Mouse (Mus musculus) bone marrow, adult 2 months (tissue): Measurements from ENCODE around the gene Slc35e1. TPM values are rescaled to one million over a fixed set of nuclear protein-coding genes. Genes with fewer than 3 reads are reported as not detected.

ENCODE experiments used
- H3K27ac ChIP-seq: fragments of 200-500 bp; 2 replicates; pipeline ENCODE4 v1.5.1; 2012; ENCODE audit warnings: low read depth, mild to moderate bottlenecking, control low read depth, inconsistent platforms, low read length; ENCODE audit not compliant: control insufficient read depth, poor library complexity, insufficient read depth
- H3K4me1 ChIP-seq: fragments of 200-500 bp; 2 replicates; pipeline ENCODE4 v1.6.1; 2011; ENCODE audit warnings: low read length; ENCODE audit not compliant: control insufficient read depth, insufficient read depth
- H3K4me3 ChIP-seq: fragments of 200-500 bp; replicated peaks from 2 replicates; pipeline ENCODE3; 2011; ENCODE audit warnings: mild to moderate bottlenecking, low read depth, low read length, control low read depth; ENCODE audit not compliant: control insufficient read depth
- CTCF ChIP-seq: fragments of 200-500 bp; IDR thresholded peaks from 2 replicates; pipeline ENCODE4 v1.5.1; 2011; ENCODE audit warnings: low read length, control low read depth; ENCODE audit not compliant: control insufficient read depth, insufficient read depth
- POLR2A ChIP-seq: fragments of 200-500 bp; IDR thresholded peaks from 2 replicates; pipeline ENCODE4 v1.6.1; 2011; ENCODE audit warnings: low read depth, mild to moderate bottlenecking, control low read depth, low read length, borderline replicate concordance; ENCODE audit not compliant: control insufficient read depth
- WGBS: fragments of 180-500 bp; shearing (Covaris S2); methylation state at CpG from one replicate; pipeline ENCODE4 v1.1.7; 2018; 5-methylcytosine and 5-hydroxymethylcytosine counted together
- polyA plus RNA-seq: library from polyadenylated mRNA; stranded (reverse); fragments of >200 nt; gene quantifications from 2 replicates; pipeline ENCODE4 v1.2.4, GENCODE M21; 2011; ENCODE audit warnings: low replicate concordance; ENCODE audit not compliant: missing spikeins, insufficient read depth, insufficient read length

Slc35e1 gene
- polyA plus RNA-seq, result 10.3 and 23.6 TPM in 2 replicates

DNA sequence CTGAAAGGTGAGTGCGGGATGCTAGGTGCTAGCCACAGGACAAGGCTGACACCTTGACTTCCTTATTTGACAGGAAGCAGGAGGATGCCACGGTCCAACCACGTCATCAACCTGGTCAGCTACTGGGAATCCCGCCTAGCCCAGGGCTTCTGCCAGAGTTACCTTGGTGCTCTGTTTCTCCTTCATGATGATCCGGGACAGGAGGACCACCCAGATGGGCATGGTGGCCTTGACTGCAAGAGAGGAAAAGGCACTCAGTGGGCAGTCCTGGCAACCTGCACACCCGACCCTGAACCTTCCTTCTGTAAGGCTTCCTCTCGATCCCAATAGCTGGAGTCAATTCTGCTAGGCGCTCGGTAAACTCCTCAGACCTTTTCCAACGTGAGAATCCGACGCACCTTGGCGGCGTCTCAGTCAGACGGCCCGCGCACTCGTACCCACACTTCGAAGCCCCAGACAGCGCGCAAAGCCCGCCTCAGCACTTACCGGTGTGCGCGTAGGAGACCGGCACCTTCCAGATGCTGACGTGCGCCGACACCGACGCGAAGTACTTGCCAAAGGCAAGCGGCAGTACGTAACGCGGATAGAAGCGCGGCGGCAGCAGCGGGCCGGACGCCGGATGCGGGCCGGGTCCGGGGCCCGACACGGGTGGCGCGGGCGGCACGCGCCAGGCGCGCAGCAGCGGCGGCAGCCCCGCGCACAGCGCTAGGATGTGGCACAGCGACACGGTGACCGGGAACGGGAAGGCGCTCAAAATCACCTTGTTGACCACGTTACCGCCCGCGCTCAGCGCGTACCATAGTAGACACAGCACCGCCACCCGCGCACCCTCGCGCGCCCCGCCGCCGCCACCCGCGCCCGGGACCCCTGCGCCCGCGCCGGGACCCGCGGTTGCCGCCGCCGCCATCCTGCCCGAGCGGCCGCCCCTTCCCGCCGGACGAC is at the start of gene Slc35e1:
Gene Slc35e1, minus strand, starts transcription at position 935 of the 942 bp plus-strand sequence.
- peak; percentile 37; the same call in 1 of the 2 replicates for TF ChIP-seq POLR2A
- TF ChIP-seq CTCF, result no peak
- peak within 1 kb of the TSS; percentile 96 for H3K27ac ChIP-seq
- peaks cover 13% of the 10 kb centered on the region; the same call in 1 of the 2 replicates for H3K4me1 ChIP-seq
- peak within 1 kb of the TSS; percentile 88 for H3K4me3 ChIP-seq
- WGBS, result 1% methylated on average over 97 of the region's 98 CpGs

DNA sequence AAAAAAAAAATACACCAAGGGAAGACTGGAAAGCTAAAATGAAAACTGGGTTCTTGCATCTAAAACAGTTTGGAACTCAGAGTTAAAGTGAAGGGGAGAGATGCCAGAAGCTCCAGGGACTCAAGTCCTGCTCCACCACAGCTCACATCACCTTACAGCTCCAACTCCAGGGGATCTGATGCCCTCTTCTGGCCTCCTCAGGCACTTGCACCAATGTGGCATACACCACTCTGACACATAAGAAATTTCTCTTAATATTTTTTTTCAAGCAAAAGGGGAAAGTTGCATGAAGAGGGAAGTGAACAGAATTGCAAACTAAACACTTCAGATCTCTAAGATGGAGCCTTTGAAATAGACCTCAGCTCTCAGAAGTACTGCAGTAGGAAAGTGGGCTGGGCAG is 46.8 kb upstream of the Slc35e1 start:
- Histone ChIP-seq H3K4me1 (no peaks in the 10 kb centered on the region), H3K27ac (no peak overlapping the region), H3K4me3 (no peak overlapping the region)
- TF ChIP-seq CTCF, result peak; percentile 55; the same call in 1 of the 2 replicates
- no peak for TF ChIP-seq POLR2A

DNA sequence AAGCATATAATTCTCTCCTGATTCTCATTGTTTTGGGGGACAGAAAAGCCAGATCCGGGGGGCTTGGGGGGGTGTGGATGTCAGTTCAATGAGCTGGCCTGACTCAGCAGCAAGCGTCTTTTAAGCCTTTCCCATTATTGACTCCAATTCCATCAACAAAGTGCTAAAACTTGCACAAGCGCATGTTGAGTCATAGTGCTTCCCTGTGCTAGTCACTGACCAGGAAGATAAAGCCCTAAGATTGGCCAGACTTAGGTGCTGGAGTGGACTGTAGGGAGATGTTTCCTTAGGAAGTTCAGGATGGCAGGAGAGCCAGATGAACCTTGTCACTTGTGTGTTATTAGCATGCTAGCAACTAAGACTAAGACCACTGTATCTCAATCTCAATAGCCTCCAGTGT is 42.5 kb upstream of the Slc35e1 start:
- no peak overlapping the region for H3K4me3 ChIP-seq
- TF ChIP-seq POLR2A (no peak), CTCF (no peak)
- no peak overlapping the region for H3K27ac ChIP-seq
- 81% methylated on average over 3 of the region's 3 CpGs for WGBS
- no peaks in the 10 kb centered on the region; the same call in 1 of the 2 replicates for H3K4me1 ChIP-seq

- no peak overlapping the region for H3K27ac ChIP-seq
- no peak overlapping the region for H3K4me3 ChIP-seq
- TF ChIP-seq POLR2A (no peak), CTCF (no peak)
- 80% methylated on average over 1 of the region's 1 CpGs for WGBS
- H3K4me1 ChIP-seq, result no peaks in the 10 kb centered on the region; the same call in 1 of the 2 replicates
These were observed 39.7 kb upstream of the Slc35e1 start for GRCm38 (mm10) chr8:72532103-72532502.

- TF ChIP-seq POLR2A (no peak), CTCF (no peak)
- Histone ChIP-seq H3K27ac (no peak overlapping the region), H3K4me1 (no peaks in the 10 kb centered on the region), H3K4me3 (no peak overlapping the region)
These were observed 29.5 kb upstream of the Slc35e1 start for GRCm38 (mm10) chr8:72521888-72522287.

GRCm38 (mm10) chr8:72517421-72517988 is 25.1 kb upstream of the Slc35e1 start:
- Histone ChIP-seq H3K27ac (no peak overlapping the region), H3K4me3 (no peak overlapping the region), H3K4me1 (no peaks in the 10 kb centered on the region)
- WGBS, result 86% methylated on average over 7 of the region's 7 CpGs
- TF ChIP-seq CTCF (no peak), POLR2A (no peak)

GRCm38 (mm10) chr8:72513158-72513557 is 20.7 kb upstream of the Slc35e1 start:
- TF ChIP-seq POLR2A (no peak), CTCF (no peak)
- 91% methylated on average over 1 of the region's 1 CpGs for WGBS
- no peaks in the 10 kb centered on the region for H3K4me1 ChIP-seq
- no peak overlapping the region for H3K27ac ChIP-seq
- H3K4me3 ChIP-seq, result no peak overlapping the region

DNA sequence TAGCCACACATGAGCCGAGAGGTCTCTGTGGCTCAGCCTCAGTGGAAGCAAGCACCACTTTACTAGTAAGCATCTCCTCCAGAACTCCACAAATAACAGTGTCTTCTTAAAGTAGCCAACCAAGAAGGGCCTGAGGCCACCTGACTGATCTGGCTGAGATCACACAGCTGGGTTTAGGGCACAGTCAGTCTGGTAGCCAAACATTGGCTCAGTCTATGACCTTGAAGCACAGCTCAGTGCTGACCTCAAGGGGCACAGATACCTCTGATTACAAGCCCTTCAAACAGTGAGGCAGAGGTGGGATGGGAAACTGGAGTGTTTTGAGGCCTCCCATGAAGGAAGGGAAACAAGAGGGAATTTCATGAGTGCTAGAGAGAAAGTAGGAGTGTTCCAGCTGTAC is 20.2 kb upstream of the Slc35e1 start:
- Histone ChIP-seq H3K4me1 (no peaks in the 10 kb centered on the region), H3K27ac (no peak overlapping the region), H3K4me3 (no peak overlapping the region)
- TF ChIP-seq POLR2A, result no peak
- no peak for TF ChIP-seq CTCF
- 93% methylated on average over 1 of the region's 1 CpGs for WGBS
